16 mouse cellular contexts compared by ENCODE assay signal in genomic region chr11:47640556-47640955, GRCm38 (mm10).
DNase-seq lines count a peak whose midpoint lies in the region; ATAC-seq and TF ChIP-seq lines count a peak whose summit lies in the region.
"Had no signal": no experiment of that assay in that cellular context is flagged by ENCODE, and none has a peak within 500 bp of the region (broad histone marks: within the 10 kb centered on the region; RNA-seq: fewer than 3 reads in every experiment).

No protein-coding gene starts in this region.

- no peak for TF ChIP-seq EP300 in stomach, postnatal 0 days (optimal IDR thresholded peaks at IDR 0.05)

- TF ChIP-seq CTCF in brain, embryonic 14.5 days (IDR thresholded peaks at IDR 0.05; ENCODE audit: borderline replicate concordance, extremely low read depth, insufficient read depth, insufficient read length) = no peak
- TF ChIP-seq CTCF in stomach, postnatal 0 days (IDR thresholded peaks at IDR 0.05; ENCODE audit: low read depth) = no peak

- H3K27ac ChIP-seq in midbrain, embryonic 11.5 days (ENCODE audit: low read depth, low read length) = peak overlapping the region; percentile 69
- no peak overlapping the region for H3K27ac ChIP-seq in midbrain, embryonic 16.5 days (ENCODE audit: low read length)
- H3K27ac ChIP-seq in forebrain, embryonic 14.5 days (ENCODE audit: low read depth, low read length) = no peak overlapping the region
- no peak overlapping the region for H3K27ac ChIP-seq in stomach, postnatal 0 days (replicated peaks)
- H3K27ac ChIP-seq: heart, embryonic 15.5 days; lung, embryonic 15.5 days had no signal

- no peak for TF ChIP-seq POLR2A in brain, embryonic 14.5 days (IDR thresholded peaks at IDR 0.05; ENCODE audit: borderline replicate concordance, extremely low read depth, insufficient read depth, insufficient read length, poor library complexity, severe bottlenecking)

- no peak overlapping the region for H3K4me3 ChIP-seq in midbrain, embryonic 11.5 days (ENCODE audit: low read depth, low read length)
- H3K4me3 ChIP-seq in midbrain, embryonic 16.5 days (ENCODE audit: low read depth, low read length) = no peak overlapping the region
- no peak overlapping the region for H3K4me3 ChIP-seq in forebrain, embryonic 14.5 days (ENCODE audit: low read depth, low read length)
- H3K4me3 ChIP-seq in stomach, postnatal 0 days (ENCODE audit: low read depth, low read length) = no peak overlapping the region
- H3K4me3 ChIP-seq: heart, embryonic 15.5 days; lung, embryonic 15.5 days; myocyte had no signal

- peaks cover 12% of the 10 kb centered on the region for H3K4me1 ChIP-seq in midbrain, embryonic 11.5 days (ENCODE audit: control insufficient read depth, insufficient read depth, low read length)
- H3K4me1 ChIP-seq in midbrain, embryonic 16.5 days (ENCODE audit: control insufficient read depth, insufficient read depth, low read length) = peaks cover 5% of the 10 kb centered on the region; the same call in 1 of the 2 replicates
- H3K4me1 ChIP-seq in forebrain, embryonic 14.5 days (ENCODE audit: control insufficient read depth, insufficient read depth, low read length) = no peaks in the 10 kb centered on the region; the same call in 1 of the 2 replicates
- H3K4me1 ChIP-seq in stomach, postnatal 0 days (replicated peaks; ENCODE audit: control insufficient read depth, insufficient read depth) = no peaks in the 10 kb centered on the region
- H3K4me1 ChIP-seq: heart, embryonic 15.5 days; lung, embryonic 15.5 days had no signal

- H3K36me3 ChIP-seq in midbrain, embryonic 11.5 days (ENCODE audit: control insufficient read depth, insufficient read depth, low read length) = no peaks in the 10 kb centered on the region
- no peaks in the 10 kb centered on the region for H3K36me3 ChIP-seq in midbrain, embryonic 16.5 days (ENCODE audit: control insufficient read depth, insufficient read depth, low read length)
- H3K36me3 ChIP-seq in forebrain, embryonic 14.5 days (ENCODE audit: control insufficient read depth, insufficient read depth, low read length) = no peaks in the 10 kb centered on the region
- H3K36me3 ChIP-seq in stomach, postnatal 0 days (ENCODE audit: control insufficient read depth, insufficient read depth, low read length) = no peaks in the 10 kb centered on the region
- H3K36me3 ChIP-seq: heart, embryonic 15.5 days; lung, embryonic 15.5 days had no signal

- WGBS in midbrain, embryonic 11.5 days = 7% methylated on average over 1 of the region's 1 CpGs
- WGBS in midbrain, embryonic 16.5 days = 10% methylated on average over 1 of the region's 1 CpGs
- 14% methylated on average over 1 of the region's 1 CpGs for WGBS in forebrain, embryonic 14.5 days
- WGBS in stomach, postnatal 0 days = 48% methylated on average over 1 of the region's 1 CpGs

- H3K9me3 ChIP-seq in midbrain, embryonic 11.5 days (ENCODE audit: control insufficient read depth, low read length) = no peaks in the 10 kb centered on the region
- no peaks in the 10 kb centered on the region for H3K9me3 ChIP-seq in midbrain, embryonic 16.5 days (replicated peaks; ENCODE audit: control insufficient read depth, low read length, poor library complexity, severe bottlenecking)
- H3K9me3 ChIP-seq in forebrain, embryonic 14.5 days (replicated peaks; ENCODE audit: control insufficient read depth, low read length) = no peaks in the 10 kb centered on the region
- no peaks in the 10 kb centered on the region for H3K9me3 ChIP-seq in stomach, postnatal 0 days (ENCODE audit: control insufficient read depth, low read length)
- H3K9me3 ChIP-seq: heart, embryonic 15.5 days; lung, embryonic 15.5 days had no signal

- ATAC-seq in midbrain, embryonic 11.5 days (ENCODE audit: low FRiP score) = peak; percentile 87
- no peak for ATAC-seq in midbrain, embryonic 16.5 days
- peak; percentile 44; the same call in 1 of the 2 replicates for ATAC-seq in forebrain, embryonic 14.5 days
- ATAC-seq in stomach, postnatal 0 days (ENCODE audit: low FRiP score, low TSS enrichment) = no peak
- ATAC-seq: CD4-positive, CD25-positive, alpha-beta regulatory T cell, adult 4 months had no signal

- peak; percentile 91 for DNase-seq in midbrain, embryonic 11.5 days (ENCODE audit: low spot score, missing footprints)
- DNase-seq in brain, embryonic 14.5 days (ENCODE audit: low read depth) = peak; percentile 66
- peak; percentile 41 for DNase-seq in forebrain, embryonic 14.5 days (ENCODE audit: low spot score)
- peak; percentile 12 for DNase-seq in retina, postnatal 1 day
- no peak for DNase-seq in yolk sac, embryonic 10.5 days (ENCODE audit: low spot score)
- DNase-seq in stomach, postnatal 0 days (ENCODE audit: low spot score) = no peak
- DNase-seq: heart, adult 18-20 months; kidney, adult 8-10 months; layer of hippocampus, postnatal 36 days; left cerebral cortex, postnatal 4 days had no signal

- H3K9ac ChIP-seq in midbrain, embryonic 11.5 days (ENCODE audit: low read length) = no peak overlapping the region
- no peak overlapping the region for H3K9ac ChIP-seq in midbrain, embryonic 16.5 days (ENCODE audit: low read depth, low read length)
- no peak overlapping the region for H3K9ac ChIP-seq in forebrain, embryonic 14.5 days (ENCODE audit: low read length)
- no peak overlapping the region for H3K9ac ChIP-seq in stomach, postnatal 0 days (ENCODE audit: low read length)
- H3K9ac ChIP-seq: heart, embryonic 15.5 days; lung, embryonic 15.5 days had no signal

- no peak overlapping the region for H3K4me2 ChIP-seq in midbrain, embryonic 11.5 days
- no peak overlapping the region for H3K4me2 ChIP-seq in midbrain, embryonic 16.5 days (ENCODE audit: low read length)
- H3K4me2 ChIP-seq in forebrain, embryonic 14.5 days (ENCODE audit: low read length) = no peak overlapping the region
- no peak overlapping the region for H3K4me2 ChIP-seq in stomach, postnatal 0 days (replicated peaks; ENCODE audit: low read depth)
- H3K4me2 ChIP-seq: heart, embryonic 15.5 days; liver, embryonic 11.5 days; lung, embryonic 15.5 days had no signal

- no peaks in the 10 kb centered on the region for H3K27me3 ChIP-seq in midbrain, embryonic 11.5 days (ENCODE audit: control insufficient read depth, insufficient read depth, low read length)
- no peaks in the 10 kb centered on the region for H3K27me3 ChIP-seq in midbrain, embryonic 16.5 days (ENCODE audit: control insufficient read depth, insufficient read depth, low read depth, low read length)
- H3K27me3 ChIP-seq in forebrain, embryonic 14.5 days (replicated peaks; ENCODE audit: control insufficient read depth, insufficient read depth, low read length) = no peaks in the 10 kb centered on the region; the same call in 1 of the 2 replicates
- no peaks in the 10 kb centered on the region for H3K27me3 ChIP-seq in stomach, postnatal 0 days (ENCODE audit: control insufficient read depth, insufficient read depth, low read length)
- H3K27me3 ChIP-seq: heart, embryonic 15.5 days; lung, embryonic 15.5 days had no signal

Comparison
In these comparisons a context has a peak if more than half of its experiments do, and no peak if none do; other contexts are left out.
1. ATAC-seq: peak in midbrain, embryonic 11.5 days (single experiment) and forebrain, embryonic 14.5 days (single experiment); none in midbrain, embryonic 16.5 days (single experiment) and stomach, postnatal 0 days (single experiment).
2. DNase-seq: peak in midbrain, embryonic 11.5 days (single experiment), brain, embryonic 14.5 days (single experiment), forebrain, embryonic 14.5 days (single experiment) and retina, postnatal 1 day (single experiment); none in yolk sac, embryonic 10.5 days (single experiment) and stomach, postnatal 0 days (single experiment).